Mouse (Mus musculus): ENCODE measurements around the gene Adamts12. TPM values are rescaled to one million over a fixed set of nuclear protein-coding genes. Genes with fewer than 3 reads are reported as not detected.

Gene Adamts12
- polyA plus RNA-seq, 1 experiment from 2014 or later, result 0.72 TPM

DNA sequence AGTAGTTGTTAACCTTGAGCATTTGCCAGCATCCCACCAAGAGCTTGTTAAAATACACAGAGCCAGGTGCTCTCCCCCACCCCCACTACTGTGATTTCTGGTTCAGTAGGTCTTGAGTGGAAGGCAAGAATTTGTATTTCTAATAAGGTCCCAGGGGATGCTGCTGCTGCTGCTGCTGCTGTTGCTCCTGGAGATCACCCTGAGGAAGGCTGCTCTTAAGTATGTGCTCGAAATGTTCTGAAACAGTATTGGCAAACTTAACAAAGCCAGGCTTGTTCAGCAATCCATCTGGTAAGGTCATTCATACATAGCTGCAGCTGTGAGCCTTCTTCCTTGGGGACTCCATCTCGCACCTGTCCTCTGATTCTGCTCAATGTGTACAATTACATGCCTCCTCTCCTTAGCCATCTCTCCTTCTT is 115.2 kb downstream of the Adamts12 start:
- Histone ChIP-seq H3K9ac (no peak overlapping the region), H3K36me3 (ENCODE audit: poor library complexity, severe bottlenecking) (no peaks in the 10 kb centered on the region), H3K4me1 (peaks cover 3% of the 10 kb centered on the region; the same call in 1 of the 2 replicates), H3K27me3 (no peaks in the 10 kb centered on the region), H3K27ac (no peak overlapping the region), H3K4me2 (no peak overlapping the region), H3K9me3 (replicated peaks) (no peaks in the 10 kb centered on the region), H3K4me3 (no peak overlapping the region)
- no peak for ATAC-seq
- WGBS, result 65% methylated on average over 2 of the region's 2 CpGs

- Histone ChIP-seq H3K4me3 (no peak overlapping the region), H3K36me3 (ENCODE audit: poor library complexity, severe bottlenecking) (no peaks in the 10 kb centered on the region), H3K9me3 (replicated peaks) (no peaks in the 10 kb centered on the region), H3K27me3 (no peaks in the 10 kb centered on the region), H3K4me1 (no peaks in the 10 kb centered on the region), H3K9ac (no peak overlapping the region), H3K27ac (no peak overlapping the region), H3K4me2 (no peak overlapping the region)
- no peak for ATAC-seq
- 81% methylated on average over 4 of the region's 4 CpGs for WGBS
These were observed 122.1 kb downstream of the Adamts12 start for GRCm38 (mm10) chr15:11186711-11187110.

DNA sequence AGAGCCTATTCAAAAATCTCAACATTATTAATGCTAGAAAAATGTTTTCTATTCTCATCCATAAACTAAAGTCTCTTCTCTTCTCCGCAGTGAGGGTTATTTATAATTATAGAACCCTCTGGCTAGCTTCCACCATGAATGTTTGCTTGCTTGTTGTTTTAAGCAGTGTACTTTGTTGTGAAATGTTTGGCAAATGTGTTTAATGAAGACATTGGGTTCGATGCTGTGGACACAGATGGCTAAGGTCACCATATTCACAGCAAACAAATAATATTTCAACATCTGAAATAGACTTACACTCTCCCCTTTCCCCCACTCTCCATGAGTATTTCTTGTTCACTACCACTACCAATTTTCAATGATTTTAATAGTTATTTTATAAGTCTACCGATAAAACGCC is 125.9 kb downstream of the Adamts12 start:
- WGBS, result 95% methylated on average over 4 of the region's 4 CpGs
- no peaks in the 10 kb centered on the region for H3K36me3 ChIP-seq (ENCODE audit: poor library complexity, severe bottlenecking)
- no peak overlapping the region for H3K4me3 ChIP-seq
- no peak overlapping the region for H3K4me2 ChIP-seq
- no peak overlapping the region for H3K27ac ChIP-seq
- no peaks in the 10 kb centered on the region for H3K9me3 ChIP-seq (replicated peaks)
- ATAC-seq, result no peak
- no peaks in the 10 kb centered on the region for H3K27me3 ChIP-seq
- no peaks in the 10 kb centered on the region for H3K4me1 ChIP-seq
- no peak overlapping the region for H3K9ac ChIP-seq

DNA sequence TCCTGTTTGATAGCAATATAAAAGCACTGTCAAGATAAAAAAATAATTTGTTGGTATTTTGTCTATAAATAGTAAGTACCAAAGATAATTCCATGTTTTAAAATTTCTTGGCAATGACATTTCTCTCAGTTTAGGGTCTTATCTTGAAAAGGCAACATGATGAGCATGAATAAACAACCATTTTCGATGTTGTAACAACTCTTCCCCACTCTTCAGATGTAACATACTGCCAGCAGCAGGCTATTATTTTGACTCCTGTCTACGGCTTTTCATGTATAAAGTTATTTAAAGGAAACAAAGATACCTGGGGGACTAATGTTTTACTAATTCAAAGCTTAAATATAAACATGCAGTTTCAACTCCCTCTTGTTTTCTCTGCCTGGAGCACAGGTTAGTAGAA is 128.2 kb downstream of the Adamts12 start:
- Histone ChIP-seq H3K9ac (no peak overlapping the region), H3K4me3 (no peak overlapping the region), H3K4me1 (no peaks in the 10 kb centered on the region), H3K27me3 (no peaks in the 10 kb centered on the region), H3K27ac (no peak overlapping the region), H3K36me3 (ENCODE audit: poor library complexity, severe bottlenecking) (no peaks in the 10 kb centered on the region), H3K4me2 (no peak overlapping the region), H3K9me3 (replicated peaks) (no peaks in the 10 kb centered on the region)
- 85% methylated on average over 2 of the region's 2 CpGs for WGBS
- no peak for ATAC-seq

DNA sequence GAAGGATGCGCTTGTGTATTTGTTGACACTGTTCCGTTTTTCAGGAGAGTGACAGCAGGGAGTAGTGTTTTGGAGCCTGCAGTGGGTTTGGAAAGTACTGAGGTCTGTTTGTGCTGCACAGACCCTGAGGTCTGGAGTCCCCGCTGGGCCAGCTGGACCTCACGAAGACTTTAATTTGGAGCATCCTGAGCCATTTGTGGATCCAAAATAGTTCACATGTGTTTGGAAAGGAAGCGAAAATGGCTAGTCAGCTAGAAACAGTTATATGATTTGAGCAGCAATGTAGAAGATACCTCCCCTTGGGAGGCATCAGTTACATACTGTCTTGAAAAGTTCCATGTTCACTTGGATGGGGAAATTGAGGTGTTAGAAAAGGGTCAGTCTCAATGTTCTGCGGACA is 132.5 kb downstream of the Adamts12 start:
- H3K27me3 ChIP-seq, result no peaks in the 10 kb centered on the region
- H3K36me3 ChIP-seq (ENCODE audit: poor library complexity, severe bottlenecking), result no peaks in the 10 kb centered on the region
- no peak overlapping the region for H3K4me3 ChIP-seq
- 92% methylated on average over 6 of the region's 6 CpGs for whole genome bisulfite sequencing
- ATAC-seq, result no peak
- no peak overlapping the region for H3K4me2 ChIP-seq
- no peaks in the 10 kb centered on the region for H3K9me3 ChIP-seq (replicated peaks)
- no peak overlapping the region for H3K9ac ChIP-seq
- no peaks in the 10 kb centered on the region for H3K4me1 ChIP-seq
- no peak overlapping the region for H3K27ac ChIP-seq

GRCm38 (mm10) chr15:11198246-11198795 is 133.7 kb downstream of the Adamts12 start:
- 69% methylated on average over 7 of the region's 7 CpGs for WGBS
- no peak overlapping the region for H3K4me3 ChIP-seq
- H3K4me1 ChIP-seq, result no peaks in the 10 kb centered on the region
- no peak overlapping the region for H3K27ac ChIP-seq
- no peaks in the 10 kb centered on the region for H3K9me3 ChIP-seq (replicated peaks)
- no peak overlapping the region for H3K9ac ChIP-seq
- ATAC-seq, result no peak
- H3K36me3 ChIP-seq (ENCODE audit: poor library complexity, severe bottlenecking), result no peaks in the 10 kb centered on the region
- no peak overlapping the region for H3K4me2 ChIP-seq
- H3K27me3 ChIP-seq, result no peaks in the 10 kb centered on the region

- H3K27me3 ChIP-seq, result no peaks in the 10 kb centered on the region
- no peaks in the 10 kb centered on the region for H3K4me1 ChIP-seq
- 85% methylated on average over 6 of the region's 6 CpGs for WGBS
- H3K27ac ChIP-seq, result no peak overlapping the region
- H3K9ac ChIP-seq, result no peak overlapping the region
- no peaks in the 10 kb centered on the region for H3K9me3 ChIP-seq (replicated peaks)
- no peaks in the 10 kb centered on the region for H3K36me3 ChIP-seq (ENCODE audit: poor library complexity, severe bottlenecking)
- H3K4me2 ChIP-seq, result no peak overlapping the region
- no peak overlapping the region for H3K4me3 ChIP-seq
- ATAC-seq, result no peak
These were observed 138.5 kb downstream of the Adamts12 start for GRCm38 (mm10) chr15:11203084-11203483.

DNA sequence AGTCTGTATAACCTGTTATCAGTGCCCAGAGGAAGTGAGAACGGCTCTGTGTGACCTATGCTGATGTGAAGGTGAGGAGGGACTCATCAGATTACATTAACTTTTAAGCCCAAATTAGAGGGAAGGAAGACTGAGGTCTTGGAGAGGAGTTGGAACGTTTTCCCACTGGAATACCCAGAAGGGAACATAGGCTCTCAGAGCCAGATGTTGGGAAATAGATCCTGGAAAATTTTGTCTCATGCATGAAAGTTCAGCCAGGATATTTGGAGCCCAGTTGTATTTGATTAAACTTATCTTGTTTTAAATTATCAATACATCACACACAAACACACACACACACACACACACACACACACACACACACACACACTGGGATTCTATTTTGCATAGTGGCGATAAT is 140.3 kb downstream of the Adamts12 start:
- H3K4me3 ChIP-seq, result no peak overlapping the region
- no peaks in the 10 kb centered on the region for H3K36me3 ChIP-seq (ENCODE audit: poor library complexity, severe bottlenecking)
- 84% methylated on average over 3 of the region's 3 CpGs for WGBS
- H3K27ac ChIP-seq, result no peak overlapping the region
- H3K4me1 ChIP-seq, result no peaks in the 10 kb centered on the region
- ATAC-seq, result no peak
- H3K9ac ChIP-seq, result no peak overlapping the region
- no peaks in the 10 kb centered on the region for H3K27me3 ChIP-seq
- H3K4me2 ChIP-seq, result no peak overlapping the region
- H3K9me3 ChIP-seq (replicated peaks), result no peaks in the 10 kb centered on the region

DNA sequence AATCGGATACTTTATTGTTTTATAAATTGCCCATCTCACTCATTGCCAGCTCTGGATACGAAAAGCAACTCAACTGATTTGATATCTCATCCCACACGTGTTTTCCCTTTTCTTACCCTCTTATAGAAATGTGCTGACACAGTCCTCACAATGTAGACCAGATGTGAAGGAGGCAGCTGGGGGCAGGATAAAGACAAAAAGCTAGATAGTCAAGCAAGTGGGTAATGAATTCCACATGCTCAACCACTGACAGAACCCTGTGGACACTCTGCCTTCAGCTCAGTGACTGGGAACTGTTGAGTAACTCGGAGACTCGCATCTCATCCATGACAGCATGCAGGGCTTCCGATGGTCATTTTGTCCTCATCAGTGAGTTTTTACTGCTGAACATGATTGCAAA is 146.4 kb downstream of the Adamts12 start:
- WGBS, result 91% methylated on average over 6 of the region's 6 CpGs
- Histone ChIP-seq H3K4me2 (no peak overlapping the region), H3K4me3 (no peak overlapping the region), H3K27ac (no peak overlapping the region), H3K9ac (no peak overlapping the region), H3K4me1 (no peaks in the 10 kb centered on the region), H3K27me3 (no peaks in the 10 kb centered on the region), H3K36me3 (ENCODE audit: poor library complexity, severe bottlenecking) (no peaks in the 10 kb centered on the region), H3K9me3 (replicated peaks) (no peaks in the 10 kb centered on the region)
- ATAC-seq, result no peak

GRCm38 (mm10) chr15:11233906-11234632 is 169.5 kb downstream of the Adamts12 start:
- no peak for ATAC-seq
- no peaks in the 10 kb centered on the region for H3K36me3 ChIP-seq (ENCODE audit: poor library complexity, severe bottlenecking)
- H3K27ac ChIP-seq, result no peak overlapping the region
- 79% methylated on average over 4 of the region's 4 CpGs for WGBS
- H3K4me1 ChIP-seq, result no peaks in the 10 kb centered on the region
- H3K4me2 ChIP-seq, result no peak overlapping the region
- H3K9ac ChIP-seq, result no peak overlapping the region
- no peaks in the 10 kb centered on the region for H3K27me3 ChIP-seq
- no peak overlapping the region for H3K4me3 ChIP-seq
- no peaks in the 10 kb centered on the region for H3K9me3 ChIP-seq (replicated peaks)

GRCm38 (mm10) chr15:11240406-11240805 is 175.8 kb downstream of the Adamts12 start:
- no peak overlapping the region for H3K4me2 ChIP-seq
- H3K9me3 ChIP-seq (replicated peaks), result no peaks in the 10 kb centered on the region
- H3K36me3 ChIP-seq (ENCODE audit: poor library complexity, severe bottlenecking), result no peaks in the 10 kb centered on the region
- no peaks in the 10 kb centered on the region for H3K27me3 ChIP-seq
- no peaks in the 10 kb centered on the region for H3K4me1 ChIP-seq
- ATAC-seq, result no peak
- H3K4me3 ChIP-seq, result no peak overlapping the region
- H3K9ac ChIP-seq, result no peak overlapping the region
- WGBS, result 66% methylated on average over 3 of the region's 3 CpGs
- no peak overlapping the region for H3K27ac ChIP-seq

- Histone ChIP-seq H3K9ac (no peak overlapping the region), H3K4me3 (no peak overlapping the region), H3K4me1 (no peaks in the 10 kb centered on the region), H3K27me3 (no peaks in the 10 kb centered on the region), H3K4me2 (no peak overlapping the region), H3K27ac (no peak overlapping the region), H3K36me3 (ENCODE audit: poor library complexity, severe bottlenecking) (no peaks in the 10 kb centered on the region), H3K9me3 (replicated peaks) (no peaks in the 10 kb centered on the region)
- ATAC-seq, result no peak
- WGBS, result 79% methylated on average over 2 of the region's 2 CpGs
These were observed 176.7 kb downstream of the Adamts12 start for GRCm38 (mm10) chr15:11241288-11241687.

DNA sequence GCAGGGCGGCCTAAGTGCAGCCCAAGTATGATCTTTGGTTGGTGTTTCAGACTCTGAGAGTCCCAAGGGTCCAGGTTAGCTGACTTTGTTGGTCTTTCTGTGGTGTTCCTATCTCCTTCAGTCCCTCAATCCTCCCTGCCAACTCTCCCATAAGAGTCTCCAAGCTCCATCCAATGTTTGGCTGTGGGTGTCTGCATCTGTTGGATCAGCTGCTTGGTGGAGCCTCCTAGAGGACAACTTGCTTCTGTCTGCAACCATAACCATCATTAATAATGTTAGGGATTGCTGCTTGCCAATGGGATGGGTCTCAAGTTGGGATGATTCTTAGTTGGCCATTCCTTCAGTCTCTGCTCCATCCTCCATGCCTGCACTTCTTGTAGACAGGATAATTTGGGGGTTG is 181.8 kb downstream of the Adamts12 start:
- Histone ChIP-seq H3K4me1 (no peaks in the 10 kb centered on the region), H3K9me3 (replicated peaks) (no peaks in the 10 kb centered on the region), H3K27me3 (no peaks in the 10 kb centered on the region), H3K9ac (no peak overlapping the region), H3K27ac (no peak overlapping the region), H3K4me2 (no peak overlapping the region), H3K36me3 (ENCODE audit: poor library complexity, severe bottlenecking) (no peaks in the 10 kb centered on the region), H3K4me3 (no peak overlapping the region)
- no peak for ATAC-seq
- WGBS, result 73% methylated on average over 1 of the region's 1 CpGs

All from forebrain, embryonic 13.5 days (tissue).